8 mouse cellular contexts compared by ENCODE assay signal in genomic region chr5:139178895-139179631, GRCm38 (mm10). TPM values are rescaled to one million over a fixed set of nuclear protein-coding genes. Genes with fewer than 3 reads are reported as not detected.
DNase-seq lines count a peak whose midpoint lies in the region; ATAC-seq and TF ChIP-seq lines count a peak whose summit lies in the region.

No protein-coding gene starts in this region.

- POLR2A ChIA-PET in Patski (lab: Charles Lee), result no interaction called here

- no peak overlapping the region for H3K4me2 ChIP-seq in hindbrain, embryonic 14.5 days (replicated peaks)

- TF ChIP-seq CTCF in Patski (IDR thresholded peaks at IDR 0.05), result peak; percentile 91

- CTCF ChIA-PET in Patski (lab: Charles Lee), result interaction anchor here (0.6 to 1.5 kb wide), 5 partner anchors 47 to 333 kb away, joined by 3 to 5 read pairs (median 3); no protein-coding TSS in a partner anchor

- ATAC-seq in Patski, result peak; percentile 68
- peak; percentile 77 for ATAC-seq in hindbrain, embryonic 14.5 days (ENCODE audit: low FRiP score)

- no peak for DNase-seq in Patski (ENCODE audit: low read depth, low spot score)
- peak; percentile 92 to 94 for DNase-seq in cerebellum, postnatal 10 days
- peak; percentile 69 to 76 for DNase-seq in frontal cortex, postnatal 25 days (ENCODE audit: low spot score in 2 of 2)
- DNase-seq in hindbrain, embryonic 14.5 days (ENCODE audit: low spot score), result peak; percentile 88
- DNase-seq in layer of hippocampus, postnatal 25 days (ENCODE audit: extremely low spot score in 1 of 2, low spot score in 1 of 2), result peak; percentile 56 to 90
- DNase-seq in lung, postnatal 14 days, result peak; percentile 88
- peak; percentile 85 for DNase-seq in retina, embryonic 14.5 days (ENCODE audit: low spot score)
- DNase-seq in urinary bladder, adult 18-20 months (ENCODE audit: low spot score in 2 of 2), result peak; percentile 35 to 60

- H3K4me3 ChIP-seq in hindbrain, embryonic 14.5 days (replicated peaks; ENCODE audit: low read length), result no peak overlapping the region

- H3K27ac ChIP-seq in hindbrain, embryonic 14.5 days, result no peak overlapping the region

- in situ Hi-C loops in Patski (cut with MboI; ENCODE audit: low pct_unique_long_range_greater_than_20kb), result loop anchor here (5.0 kb wide), 3 partner anchors 102 to 332 kb away; no protein-coding TSS in a partner anchor

- 30% methylated on average over 11 of the region's 11 CpGs for WGBS in hindbrain, embryonic 14.5 days

- peaks cover 86% of the 10 kb centered on the region for H3K36me3 ChIP-seq in hindbrain, embryonic 14.5 days (replicated peaks; ENCODE audit: control insufficient read depth, insufficient read depth)

- no peak overlapping the region for H3K9ac ChIP-seq in hindbrain, embryonic 14.5 days

- no peaks in the 10 kb centered on the region for H3K27me3 ChIP-seq in Patski
- no peaks in the 10 kb centered on the region for H3K27me3 ChIP-seq in hindbrain, embryonic 14.5 days (ENCODE audit: control insufficient read depth, insufficient read depth, low read length)

- no peaks in the 10 kb centered on the region for H3K9me3 ChIP-seq in hindbrain, embryonic 14.5 days (ENCODE audit: control insufficient read depth, low read length)

- no peaks in the 10 kb centered on the region; the same call in 1 of the 2 replicates for H3K4me1 ChIP-seq in hindbrain, embryonic 14.5 days (replicated peaks; ENCODE audit: control insufficient read depth, insufficient read depth, low read length)

RNA-seq across cellular contexts. Expression of gene Sun1, which starts 21.4 kb away (rescaled TPM):
- polyA plus RNA-seq in Patski (2021), result 107 TPM
- 44.1 and 44.7 TPM in 2 replicates for polyA plus RNA-seq in hindbrain, embryonic 14.5 days (2014; fragmentation: Nextera tagmentation; extraction: Ambion mirVana)
- total RNA-seq in layer of hippocampus, postnatal 25 days (2021), result 10 to 100 TPM; 65.6 to 86.5 TPM

RNA-seq across cellular contexts. Expression of gene Dnaaf5, which starts 29.0 kb away (rescaled TPM):
- 45.6 TPM for polyA plus RNA-seq in Patski (2021)
- 3.6 and 4.5 TPM in 2 replicates for polyA plus RNA-seq in hindbrain, embryonic 14.5 days (2014; fragmentation: Nextera tagmentation; extraction: Ambion mirVana)
- 1 to 10 TPM; 6.8 to 7.6 TPM for total RNA-seq in layer of hippocampus, postnatal 25 days (2021)

RNA-seq across cellular contexts. Expression of gene Prkar1b, which starts 29.3 kb away (rescaled TPM):
- polyA plus RNA-seq in Patski (2021), result 0.55 TPM
- polyA plus RNA-seq in hindbrain, embryonic 14.5 days (2014; fragmentation: Nextera tagmentation; extraction: Ambion mirVana), result 215 and 239 TPM in 2 replicates
- total RNA-seq in layer of hippocampus, postnatal 25 days (2021), result 100 to 1,000 TPM; 375 to 428 TPM

Comparison
In these comparisons a context has a peak if more than half of its experiments do, and no peak if none do; other contexts are left out.
1. RNA of gene Prkar1b, which starts 29.3 kb away (polyA plus RNA-seq): 215 to 239 TPM in hindbrain, embryonic 14.5 days; 0.55 TPM in Patski (single experiment); every median in the first group is over 100 times any median in the second.